Mouse (Mus musculus): ENCODE results near the gene Csnk1e.

DNA sequence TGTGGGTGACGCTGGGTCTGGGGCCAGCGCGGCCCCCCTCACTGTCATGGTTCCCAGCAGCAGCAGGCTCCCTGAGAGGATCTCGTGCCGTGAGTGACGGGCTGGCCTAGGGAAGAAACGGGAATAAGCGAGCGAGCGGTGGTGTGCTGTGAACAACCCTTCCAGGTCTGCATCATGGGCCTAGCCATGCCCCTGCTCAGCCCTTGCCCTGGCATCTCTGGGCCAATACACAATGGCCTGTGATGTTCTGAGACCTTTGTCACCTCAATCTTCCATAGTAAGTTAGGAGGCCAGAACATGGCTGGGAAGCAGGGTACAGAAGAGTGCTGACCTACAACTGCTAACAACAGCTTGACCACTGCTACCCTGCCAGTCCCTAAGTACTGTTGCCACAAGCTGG lies 76.8 kb downstream of the Csnk1e start:
- TF ChIP-seq CTCF (IDR thresholded peaks at IDR 0.05; ENCODE audit: low read depth) (no peak), EP300 (IDR thresholded peaks at IDR 0.05; ENCODE audit: low read depth) (no peak)
